Mouse (Mus musculus): Measurements from ENCODE around the gene Cdk8.
"Not testable (repeated sequence)": the region's sequence is repeated elsewhere in the genome, so short reads cannot be mapped to it uniquely, and the experiment has no call there.

Cdk8 gene

GRCm38 (mm10) chr5:146230864-146231654, at the start of gene Cdk8:
Gene Cdk8, plus strand, starts transcription at chr5:146231230.
- peak; percentile 91 to 96 for DNase-seq

- DNase-seq = not testable (repeated sequence)
These were observed 45.8 kb upstream of the Cdk8 start, which contains the start of gene 1700001J03Rik for GRCm38 (mm10) chr5:146185204-146185603. Gene 1700001J03Rik, minus strand, starts transcription at chr5:146185304.

GRCm38 (mm10) chr5:146187441-146187840, 43.6 kb upstream of the Cdk8 start:
- peak; percentile 78 to 81 for DNase-seq

- DNase-seq = peak; percentile 14 to 44
These were observed 42.9 kb upstream of the Cdk8 start for GRCm38 (mm10) chr5:146188144-146188543.

- no peak for DNase-seq
These were observed 42.3 kb upstream of the Cdk8 start for GRCm38 (mm10) chr5:146188712-146189111.

- no peak for DNase-seq
These were observed 40.9 kb upstream of the Cdk8 start for GRCm38 (mm10) chr5:146190093-146190492.

- no peak for DNase-seq
These were observed 40.3 kb upstream of the Cdk8 start for GRCm38 (mm10) chr5:146190501-146191269.

GRCm38 (mm10) chr5:146193360-146193759, 37.7 kb upstream of the Cdk8 start:
- no peak for DNase-seq

GRCm38 (mm10) chr5:146199073-146199472, 32.0 kb upstream of the Cdk8 start:
- peak in 1 of 2 experiments; percentile 18 for DNase-seq

- DNase-seq = no peak
These were observed 31.5 kb upstream of the Cdk8 start for GRCm38 (mm10) chr5:146199540-146199939.

GRCm38 (mm10) chr5:146200580-146200979, 30.4 kb upstream of the Cdk8 start:
- DNase-seq = no peak

- DNase-seq = no peak
These were observed 27.1 kb upstream of the Cdk8 start for GRCm38 (mm10) chr5:146203921-146204320.

GRCm38 (mm10) chr5:146205537-146205936, 25.5 kb upstream of the Cdk8 start:
- DNase-seq = peak; percentile 49 to 66

- no peak for DNase-seq
These were observed 10.5 kb upstream of the Cdk8 start for GRCm38 (mm10) chr5:146220501-146220878.

- peak; percentile 95 to 97 for DNase-seq
These were observed 9.9 kb upstream of the Cdk8 start, which contains the start of gene Rnf6 for GRCm38 (mm10) chr5:146220879-146221714. Gene Rnf6, minus strand, starts transcription at chr5:146221555.

- no peak for DNase-seq
These were observed 9.3 kb upstream of the Cdk8 start for GRCm38 (mm10) chr5:146221722-146222121.

- DNase-seq = no peak
These were observed 7.2 kb upstream of the Cdk8 start for GRCm38 (mm10) chr5:146223786-146224185.

- DNase-seq = no peak
These were observed 3.5 kb upstream of the Cdk8 start for GRCm38 (mm10) chr5:146227496-146227895.

- DNase-seq = no peak
These were observed 970 bp upstream of the Cdk8 start for GRCm38 (mm10) chr5:146229869-146230650.

- DNase-seq = no peak
These were observed 596 bp downstream of the Cdk8 start for GRCm38 (mm10) chr5:146231655-146231996.

- DNase-seq = no peak
These were observed 1.1 kb downstream of the Cdk8 start for GRCm38 (mm10) chr5:146232056-146232675.

GRCm38 (mm10) chr5:146232816-146233215, 1.8 kb downstream of the Cdk8 start:
- no peak for DNase-seq

All from kidney, postnatal 4 days (tissue).